Mouse (Mus musculus): ENCODE measurements around the gene Hacl1. TPM values are rescaled to one million over a fixed set of nuclear protein-coding genes. Genes with fewer than 3 reads are reported as not detected.

Hacl1 gene
- polyA plus RNA-seq, 1 experiment from 2014 or later: 12.3 TPM

GRCm38 (mm10) chr14:31641506-31642155 lies 545 bp upstream of the Hacl1 start:
- DNase-seq (ENCODE audit: low spot score) (no peak), ATAC-seq (replicated peaks; ENCODE audit: insufficient number of reproducible peaks, low FRiP score, low TSS enrichment, low read depth) (no peak)
- peak overlapping the region; percentile 70 for H3K9ac ChIP-seq (replicated peaks; ENCODE audit: low read length)
- H3K4me3 ChIP-seq (ENCODE audit: low read depth, low read length): peak overlapping the region; percentile 62
- 68% methylated on average over 9 of the region's 9 CpGs for WGBS
- H3K27me3 ChIP-seq (ENCODE audit: control insufficient read depth, insufficient read depth, low read length): no peaks in the 10 kb centered on the region
- H3K9me3 ChIP-seq (replicated peaks; ENCODE audit: control insufficient read depth, low read length): no peaks in the 10 kb centered on the region
- H3K27ac ChIP-seq (replicated peaks; ENCODE audit: low read depth, low read length): no peak overlapping the region
- H3K36me3 ChIP-seq (replicated peaks; ENCODE audit: control insufficient read depth, insufficient read depth, low read depth, low read length): no peaks in the 10 kb centered on the region
- H3K4me1 ChIP-seq (ENCODE audit: control insufficient read depth, insufficient read depth, low read length): no peaks in the 10 kb centered on the region
- H3K4me2 ChIP-seq (ENCODE audit: low read depth, low read length): peak overlapping the region; percentile 88

- peak within 1 kb of the TSS; percentile 54; the same call in 1 of the 2 replicates for H3K27ac ChIP-seq (replicated peaks; ENCODE audit: low read depth, low read length)
- no peaks in the 10 kb centered on the region for H3K4me1 ChIP-seq (ENCODE audit: control insufficient read depth, insufficient read depth, low read length)
- H3K9ac ChIP-seq (replicated peaks; ENCODE audit: low read length): peak within 1 kb of the TSS; percentile 70
- 4% methylated on average over 26 of the region's 26 CpGs for WGBS
- no peaks in the 10 kb centered on the region for H3K9me3 ChIP-seq (replicated peaks; ENCODE audit: control insufficient read depth, low read length)
- H3K36me3 ChIP-seq (replicated peaks; ENCODE audit: control insufficient read depth, insufficient read depth, low read depth, low read length): no peaks in the 10 kb centered on the region
- no peaks in the 10 kb centered on the region for H3K27me3 ChIP-seq (ENCODE audit: control insufficient read depth, insufficient read depth, low read length)
- H3K4me3 ChIP-seq (ENCODE audit: low read depth, low read length): peak within 1 kb of the TSS; percentile 62
- DNase-seq (ENCODE audit: low spot score) (no peak), ATAC-seq (replicated peaks; ENCODE audit: insufficient number of reproducible peaks, low FRiP score, low TSS enrichment, low read depth) (peak; percentile 54; the same call in 1 of the 2 replicates)
- H3K4me2 ChIP-seq (ENCODE audit: low read depth, low read length): peak within 1 kb of the TSS; percentile 88
Measured at GRCm38 (mm10) chr14:31640346-31640889, 668 bp downstream of the Hacl1 start, which contains the start of gene Gm49387. TSS of gene Gm49387 (minus strand) at chr14:31640878.

GRCm38 (mm10) chr14:31630677-31631076 lies 10.4 kb downstream of the Hacl1 start:
- Histone ChIP-seq H3K27me3 (ENCODE audit: control insufficient read depth, insufficient read depth, low read length) (no peaks in the 10 kb centered on the region), H3K9me3 (replicated peaks; ENCODE audit: control insufficient read depth, low read length) (no peaks in the 10 kb centered on the region), H3K4me2 (ENCODE audit: low read depth, low read length) (no peak overlapping the region), H3K27ac (replicated peaks; ENCODE audit: low read depth, low read length) (no peak overlapping the region), H3K4me1 (ENCODE audit: control insufficient read depth, insufficient read depth, low read length) (no peaks in the 10 kb centered on the region), H3K4me3 (ENCODE audit: low read depth, low read length) (no peak overlapping the region), H3K9ac (replicated peaks; ENCODE audit: low read length) (no peak overlapping the region), H3K36me3 (replicated peaks; ENCODE audit: control insufficient read depth, insufficient read depth, low read depth, low read length) (no peaks in the 10 kb centered on the region)
- ATAC-seq (replicated peaks; ENCODE audit: insufficient number of reproducible peaks, low FRiP score, low TSS enrichment, low read depth): no peak
- WGBS: 62% methylated on average over 7 of the region's 7 CpGs
- DNase-seq (ENCODE audit: low spot score): no peak

GRCm38 (mm10) chr14:31622748-31623147 lies 18.3 kb downstream of the Hacl1 start:
- Histone ChIP-seq H3K4me2 (ENCODE audit: low read depth, low read length) (no peak overlapping the region), H3K36me3 (replicated peaks; ENCODE audit: control insufficient read depth, insufficient read depth, low read depth, low read length) (no peaks in the 10 kb centered on the region), H3K27me3 (ENCODE audit: control insufficient read depth, insufficient read depth, low read length) (no peaks in the 10 kb centered on the region), H3K4me3 (ENCODE audit: low read depth, low read length) (no peak overlapping the region), H3K27ac (replicated peaks; ENCODE audit: low read depth, low read length) (no peak overlapping the region), H3K9ac (replicated peaks; ENCODE audit: low read length) (no peak overlapping the region), H3K4me1 (ENCODE audit: control insufficient read depth, insufficient read depth, low read length) (no peaks in the 10 kb centered on the region), H3K9me3 (replicated peaks; ENCODE audit: control insufficient read depth, low read length) (no peaks in the 10 kb centered on the region)
- no peak for ATAC-seq (replicated peaks; ENCODE audit: insufficient number of reproducible peaks, low FRiP score, low TSS enrichment, low read depth)
- 88% methylated on average over 12 of the region's 12 CpGs for WGBS
- DNase-seq (ENCODE audit: low spot score): no peak

- 83% methylated on average over 9 of the region's 9 CpGs for WGBS
- H3K9ac ChIP-seq (replicated peaks; ENCODE audit: low read length): no peak overlapping the region
- DNase-seq (ENCODE audit: low spot score): no peak
- no peaks in the 10 kb centered on the region for H3K27me3 ChIP-seq (ENCODE audit: control insufficient read depth, insufficient read depth, low read length)
- no peak overlapping the region for H3K4me2 ChIP-seq (ENCODE audit: low read depth, low read length)
- no peaks in the 10 kb centered on the region for H3K36me3 ChIP-seq (replicated peaks; ENCODE audit: control insufficient read depth, insufficient read depth, low read depth, low read length)
- no peaks in the 10 kb centered on the region for H3K4me1 ChIP-seq (ENCODE audit: control insufficient read depth, insufficient read depth, low read length)
- no peaks in the 10 kb centered on the region for H3K9me3 ChIP-seq (replicated peaks; ENCODE audit: control insufficient read depth, low read length)
- H3K4me3 ChIP-seq (ENCODE audit: low read depth, low read length): no peak overlapping the region
- no peak overlapping the region for H3K27ac ChIP-seq (replicated peaks; ENCODE audit: low read depth, low read length)
- no peak for ATAC-seq (replicated peaks; ENCODE audit: insufficient number of reproducible peaks, low FRiP score, low TSS enrichment, low read depth)
Measured at GRCm38 (mm10) chr14:31620591-31621223, 20.4 kb downstream of the Hacl1 start.

DNA sequence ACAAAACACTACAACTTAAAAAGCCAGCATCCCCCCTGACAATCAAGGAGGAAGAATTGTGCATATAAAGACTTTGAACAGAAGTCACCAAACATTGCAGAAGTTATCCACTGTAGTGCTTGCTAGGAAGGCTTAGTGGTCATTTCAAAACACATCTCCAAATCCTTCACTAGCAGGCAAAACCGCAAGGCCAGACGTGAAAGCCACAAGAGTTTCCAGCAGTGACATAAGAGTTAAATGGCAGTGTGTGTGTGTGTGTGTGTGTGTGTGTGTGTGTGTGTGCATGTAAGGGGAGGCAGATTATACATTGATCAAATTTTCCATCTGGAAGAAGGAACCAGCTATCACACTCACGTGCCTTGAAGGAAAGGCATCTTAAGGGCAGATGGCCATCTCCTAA lies 23.1 kb downstream of the Hacl1 start:
- Histone ChIP-seq H3K4me3 (ENCODE audit: low read depth, low read length) (no peak overlapping the region), H3K9ac (replicated peaks; ENCODE audit: low read length) (no peak overlapping the region), H3K9me3 (replicated peaks; ENCODE audit: control insufficient read depth, low read length) (no peaks in the 10 kb centered on the region), H3K27ac (replicated peaks; ENCODE audit: low read depth, low read length) (no peak overlapping the region), H3K27me3 (ENCODE audit: control insufficient read depth, insufficient read depth, low read length) (no peaks in the 10 kb centered on the region), H3K4me1 (ENCODE audit: control insufficient read depth, insufficient read depth, low read length) (no peaks in the 10 kb centered on the region), H3K36me3 (replicated peaks; ENCODE audit: control insufficient read depth, insufficient read depth, low read depth, low read length) (no peaks in the 10 kb centered on the region), H3K4me2 (ENCODE audit: low read depth, low read length) (no peak overlapping the region)
- WGBS: 90% methylated on average over 3 of the region's 3 CpGs
- ATAC-seq (replicated peaks; ENCODE audit: insufficient number of reproducible peaks, low FRiP score, low TSS enrichment, low read depth) (no peak), DNase-seq (ENCODE audit: low spot score) (no peak)

- H3K9ac ChIP-seq (replicated peaks; ENCODE audit: low read length): no peak overlapping the region
- no peaks in the 10 kb centered on the region for H3K9me3 ChIP-seq (replicated peaks; ENCODE audit: control insufficient read depth, low read length)
- no peaks in the 10 kb centered on the region for H3K4me1 ChIP-seq (ENCODE audit: control insufficient read depth, insufficient read depth, low read length)
- no peak overlapping the region for H3K4me3 ChIP-seq (ENCODE audit: low read depth, low read length)
- no peaks in the 10 kb centered on the region for H3K27me3 ChIP-seq (ENCODE audit: control insufficient read depth, insufficient read depth, low read length)
- no peak for DNase-seq (ENCODE audit: low spot score)
- 87% methylated on average over 9 of the region's 9 CpGs for WGBS
- H3K27ac ChIP-seq (replicated peaks; ENCODE audit: low read depth, low read length): no peak overlapping the region
- ATAC-seq (replicated peaks; ENCODE audit: insufficient number of reproducible peaks, low FRiP score, low TSS enrichment, low read depth): no peak
- no peak overlapping the region for H3K4me2 ChIP-seq (ENCODE audit: low read depth, low read length)
- no peaks in the 10 kb centered on the region for H3K36me3 ChIP-seq (replicated peaks; ENCODE audit: control insufficient read depth, insufficient read depth, low read depth, low read length)
Measured at GRCm38 (mm10) chr14:31617204-31617603, 23.9 kb downstream of the Hacl1 start.

DNA sequence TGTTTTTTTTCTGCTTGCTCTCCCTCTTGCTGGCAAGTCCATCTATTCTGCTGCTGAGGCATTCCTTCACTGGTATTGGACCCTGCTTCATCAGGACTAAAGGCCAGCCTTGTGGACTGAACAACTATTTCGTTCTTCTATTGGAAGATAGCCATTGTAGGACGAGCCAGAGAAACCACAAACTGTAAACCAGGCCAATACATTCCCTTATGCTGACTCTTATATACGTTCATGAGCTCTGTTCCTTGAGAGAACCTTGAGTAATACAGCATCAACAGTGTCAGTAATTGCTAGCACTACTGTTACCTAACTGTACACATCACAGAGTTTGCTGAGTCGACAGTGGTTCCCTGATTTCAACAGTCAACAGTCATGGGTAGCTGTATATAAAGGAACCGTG lies 27.4 kb downstream of the Hacl1 start:
- ATAC-seq (replicated peaks; ENCODE audit: insufficient number of reproducible peaks, low FRiP score, low TSS enrichment, low read depth): no peak
- Histone ChIP-seq H3K4me2 (ENCODE audit: low read depth, low read length) (no peak overlapping the region), H3K9ac (replicated peaks; ENCODE audit: low read length) (no peak overlapping the region), H3K9me3 (replicated peaks; ENCODE audit: control insufficient read depth, low read length) (no peaks in the 10 kb centered on the region), H3K27me3 (ENCODE audit: control insufficient read depth, insufficient read depth, low read length) (no peaks in the 10 kb centered on the region), H3K36me3 (replicated peaks; ENCODE audit: control insufficient read depth, insufficient read depth, low read depth, low read length) (no peaks in the 10 kb centered on the region), H3K4me1 (ENCODE audit: control insufficient read depth, insufficient read depth, low read length) (no peaks in the 10 kb centered on the region), H3K27ac (replicated peaks; ENCODE audit: low read depth, low read length) (no peak overlapping the region), H3K4me3 (ENCODE audit: low read depth, low read length) (no peak overlapping the region)
- WGBS: 84% methylated on average over 5 of the region's 5 CpGs
- DNase-seq (ENCODE audit: low spot score): no peak
